Mouse (Mus musculus): ENCODE measurements around the gene Adk.

DNA sequence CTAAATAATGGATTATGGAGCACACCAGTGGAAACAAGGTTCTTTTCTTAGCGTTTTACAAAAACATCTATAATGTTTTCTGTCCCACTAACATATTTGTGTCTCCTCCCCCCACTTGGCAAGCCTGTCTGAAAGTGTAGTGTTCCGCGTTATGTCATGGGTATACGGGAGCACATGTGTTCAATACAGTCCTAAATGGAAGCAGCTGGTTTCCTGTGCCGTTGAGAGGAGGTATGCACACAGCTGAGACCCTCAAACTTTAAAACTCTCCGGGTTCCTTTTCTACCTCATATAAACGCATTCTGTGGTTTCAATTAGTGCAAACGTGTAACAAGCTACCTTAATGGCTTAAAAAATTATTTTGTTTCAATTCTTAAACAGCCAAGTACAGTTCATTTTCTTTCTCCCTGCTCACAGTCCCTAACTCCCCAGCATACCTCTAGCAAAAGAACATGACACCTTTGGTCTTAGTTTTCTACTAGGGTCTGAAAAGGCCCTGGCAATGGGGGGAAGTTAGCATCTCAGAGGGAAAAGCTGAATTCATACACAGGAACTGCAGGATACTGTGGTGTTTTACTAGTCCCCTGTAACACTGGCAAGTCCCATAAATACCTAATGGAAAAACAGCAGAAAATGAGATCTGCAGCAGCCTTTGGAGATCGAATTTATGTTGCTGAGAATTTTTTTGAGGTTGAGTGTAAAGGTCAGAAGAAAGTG lies 235.5 kb downstream of the Adk start:
- TF ChIP-seq CTCF (IDR thresholded peaks at IDR 0.05; ENCODE audit: extremely low read depth, insufficient read depth, insufficient read length, insufficient replicate concordance): no peak
- no peak for TF ChIP-seq POLR2A (IDR thresholded peaks at IDR 0.05; ENCODE audit: low read depth, low read length)

All from spleen, adult 2 months (tissue).